7 mouse cellular contexts compared by ENCODE assay signal in genomic region chr15:98976763-98977758, GRCm38 (mm10). TPM values are rescaled to one million over a fixed set of nuclear protein-coding genes. Genes with fewer than 3 reads are reported as not detected.
DNase-seq lines count a peak whose midpoint lies in the region; ATAC-seq lines count a peak whose summit lies in the region.

No protein-coding gene starts in this region.

- H3K27ac ChIP-seq in embryonic facial prominence, embryonic 13.5 days, result peak overlapping the region; percentile 77
- peak overlapping the region; percentile 16; the same call in 1 of the 2 replicates for H3K27ac ChIP-seq in stomach, embryonic 16.5 days (ENCODE audit: low read length)

- no peak overlapping the region for H3K4me3 ChIP-seq in embryonic facial prominence, embryonic 13.5 days
- no peak overlapping the region for H3K4me3 ChIP-seq in stomach, embryonic 16.5 days (replicated peaks; ENCODE audit: low read length)

- peak; percentile 28 for DNase-seq in lung, postnatal 10 days
- no peak for DNase-seq in lung, adult 18-20 months
- DNase-seq in kidney, adult 9 months, result peak; percentile 54
- DNase-seq in spleen, postnatal 14 days (ENCODE audit: low spot score in 2 of 2), result no peak
- DNase-seq in urinary bladder, adult 2 months (ENCODE audit: low spot score), result no peak

- no peaks in the 10 kb centered on the region for H3K9me3 ChIP-seq in embryonic facial prominence, embryonic 13.5 days
- no peaks in the 10 kb centered on the region for H3K9me3 ChIP-seq in stomach, embryonic 16.5 days (replicated peaks; ENCODE audit: control insufficient read depth, low read length)

- H3K4me1 ChIP-seq in embryonic facial prominence, embryonic 13.5 days, result peaks cover 33% of the 10 kb centered on the region
- H3K4me1 ChIP-seq in stomach, embryonic 16.5 days (ENCODE audit: control insufficient read depth, insufficient read depth, low read length), result peaks cover 6% of the 10 kb centered on the region

- WGBS in embryonic facial prominence, embryonic 13.5 days, result 65% methylated on average over 21 of the region's 21 CpGs
- 69% methylated on average over 21 of the region's 21 CpGs for whole genome bisulfite sequencing in stomach, embryonic 16.5 days

- H3K36me3 ChIP-seq in embryonic facial prominence, embryonic 13.5 days, result no peaks in the 10 kb centered on the region
- no peaks in the 10 kb centered on the region for H3K36me3 ChIP-seq in stomach, embryonic 16.5 days (ENCODE audit: control insufficient read depth, insufficient read depth, low read length)

- H3K4me2 ChIP-seq in embryonic facial prominence, embryonic 13.5 days, result peak overlapping the region; percentile 40; the same call in 1 of the 2 replicates
- no peak overlapping the region for H3K4me2 ChIP-seq in stomach, embryonic 16.5 days (ENCODE audit: low read depth, low read length)

- ATAC-seq in embryonic facial prominence, embryonic 13.5 days (ENCODE audit: insufficient number of reproducible peaks, insufficient read depth, low FRiP score, low TSS enrichment, low read depth), result no peak
- no peak for ATAC-seq in stomach, embryonic 16.5 days (ENCODE audit: insufficient read depth, low FRiP score)

- H3K9ac ChIP-seq in embryonic facial prominence, embryonic 13.5 days, result peak overlapping the region; percentile 7; the same call in 1 of the 2 replicates
- 0 out of 2 replicates have a peak overlapping the region, but pooled peaks have one; percentile 41 for H3K9ac ChIP-seq in stomach, embryonic 16.5 days (ENCODE audit: low read length)

- no peaks in the 10 kb centered on the region for H3K27me3 ChIP-seq in embryonic facial prominence, embryonic 13.5 days
- H3K27me3 ChIP-seq in stomach, embryonic 16.5 days (ENCODE audit: control insufficient read depth, insufficient read depth, low read length), result no peaks in the 10 kb centered on the region

RNA-seq across cellular contexts. Expression of gene Tuba1a, which starts 23.6 kb away (rescaled TPM):
- polyA plus RNA-seq in embryonic facial prominence, embryonic 13.5 days (2015; fragmentation: Nextera tagmentation; extraction: Ambion mirVana), result 1,291 and 1,480 TPM in 2 replicates
- polyA plus RNA-seq in stomach, embryonic 16.5 days (2015; fragmentation: Nextera tagmentation; extraction: Ambion mirVana), result 1,001 and 1,036 TPM in 2 replicates
- polyA plus RNA-seq in urinary bladder, adult 2 months (2012; rRNA removed), result 279 and 332 TPM in 2 replicates

RNA-seq across cellular contexts. Expression of gene Gm49450, which starts 23.7 kb away (rescaled TPM):
- polyA plus RNA-seq in embryonic facial prominence, embryonic 13.5 days (2015; fragmentation: Nextera tagmentation; extraction: Ambion mirVana), result not detected in 2 replicates
- polyA plus RNA-seq in stomach, embryonic 16.5 days (2015; fragmentation: Nextera tagmentation; extraction: Ambion mirVana), result not detected in 2 replicates
- polyA plus RNA-seq in urinary bladder, adult 2 months (2012; rRNA removed), result 0.30 and 0.38 TPM in 2 replicates

RNA-seq across cellular contexts. Expression of gene Tuba1b, which starts 42.7 kb away (rescaled TPM):
- polyA plus RNA-seq in embryonic facial prominence, embryonic 13.5 days (2015; fragmentation: Nextera tagmentation; extraction: Ambion mirVana), result 1,422 and 1,651 TPM in 2 replicates
- 1,202 and 1,296 TPM in 2 replicates for polyA plus RNA-seq in stomach, embryonic 16.5 days (2015; fragmentation: Nextera tagmentation; extraction: Ambion mirVana)
- 677 and 758 TPM in 2 replicates for polyA plus RNA-seq in urinary bladder, adult 2 months (2012; rRNA removed)

RNA-seq across cellular contexts. Expression of gene Tuba1c, which starts 52.6 kb away (rescaled TPM):
- polyA plus RNA-seq in embryonic facial prominence, embryonic 13.5 days (2015; fragmentation: Nextera tagmentation; extraction: Ambion mirVana), result 109 and 124 TPM in 2 replicates
- polyA plus RNA-seq in stomach, embryonic 16.5 days (2015; fragmentation: Nextera tagmentation; extraction: Ambion mirVana), result 196 and 209 TPM in 2 replicates
- 94.8 and 129 TPM in 2 replicates for polyA plus RNA-seq in urinary bladder, adult 2 months (2012; rRNA removed)

RNA-seq across cellular contexts. Expression of gene Lmbr1l, which starts 59.0 kb away (rescaled TPM):
- 26.8 and 27.8 TPM in 2 replicates for polyA plus RNA-seq in embryonic facial prominence, embryonic 13.5 days (2015; fragmentation: Nextera tagmentation; extraction: Ambion mirVana)
- 14.8 and 18.3 TPM in 2 replicates for polyA plus RNA-seq in stomach, embryonic 16.5 days (2015; fragmentation: Nextera tagmentation; extraction: Ambion mirVana)
- 32.8 and 43.4 TPM in 2 replicates for polyA plus RNA-seq in urinary bladder, adult 2 months (2012; rRNA removed)

Comparison
In these comparisons a context has a peak if more than half of its experiments do, and no peak if none do; other contexts are left out.
1. DNase-seq: peak in lung, postnatal 10 days (single experiment) and kidney, adult 9 months (single experiment); none in lung, adult 18-20 months (0 of 2), spleen, postnatal 14 days (0 of 2) and urinary bladder, adult 2 months (single experiment).